Mouse (Mus musculus) intestine, embryonic 15.5 days (tissue): ENCODE measurements around the gene Lrig2. TPM values are rescaled to one million over a fixed set of nuclear protein-coding genes. Genes with fewer than 3 reads are reported as not detected.

Experiments
- ATAC-seq: fragments of 200-750 bp; cut with Nextera tagmentation; 2 replicates; pipeline ENCODE4 v1.8.0; 2017; ENCODE audit warnings: moderate TSS enrichment, moderate library complexity
- H3K27ac ChIP-seq: fragments of 300-500 bp; sonication (generic); 2 replicates; pipeline ENCODE4 v1.5.1; 2015; ENCODE audit warnings: mild to moderate bottlenecking, inconsistent platforms
- H3K27me3 ChIP-seq: fragments of 300-500 bp; sonication (generic); replicated peaks from 2 replicates; pipeline ENCODE4 v1.6.1; 2015; ENCODE audit warnings: inconsistent platforms
- H3K36me3 ChIP-seq: fragments of 300-500 bp; sonication (generic); 2 replicates; pipeline ENCODE4 v1.6.1; 2015; ENCODE audit warnings: inconsistent platforms
- H3K4me1 ChIP-seq: fragments of 300-500 bp; sonication (generic); replicated peaks from 2 replicates; pipeline ENCODE4 v1.6.1; 2015; ENCODE audit warnings: inconsistent platforms
- H3K4me2 ChIP-seq: fragments of 300-500 bp; sonication (generic); replicated peaks from 2 replicates; pipeline ENCODE4 v1.6.1; 2015; ENCODE audit warnings: mild to moderate bottlenecking, inconsistent platforms
- H3K4me3 ChIP-seq: fragments of 300-500 bp; sonication (generic); replicated peaks from 2 replicates; pipeline ENCODE4 v1.5.1; 2015; ENCODE audit warnings: inconsistent platforms
- H3K9ac ChIP-seq: fragments of 300-500 bp; sonication (generic); 2 replicates; pipeline ENCODE4 v1.6.1; 2015; ENCODE audit warnings: inconsistent platforms
- H3K9me3 ChIP-seq: fragments of 300-500 bp; sonication (generic); 2 replicates; pipeline ENCODE4 v1.6.1; 2016; ENCODE audit warnings: inconsistent platforms
- WGBS: fragments of 180-500 bp; shearing (Covaris S2); methylation state at CpG from one replicate; pipeline ENCODE4 v1.1.7; 2015; 5-methylcytosine and 5-hydroxymethylcytosine counted together
- polyA plus RNA-seq: library from polyadenylated mRNA; unstranded; fragments of >200 nt; fragmentation: Nextera tagmentation; extraction: Ambion mirVana; gene quantifications from 2 replicates; pipeline ENCODE4 v1.2.1, GENCODE M21; 2015

The Lrig2 gene
- polyA plus RNA-seq, 1 experiment from 2014 or later = 13.3 TPM

GRCm38 (mm10) chr3:104383681-104384341 lies 127.9 kb downstream of the Lrig2 start:
- Histone ChIP-seq H3K27me3 (no peaks in the 10 kb centered on the region), H3K4me1 (0 out of 2 replicates have a peak, but pooled peaks cover 3% of the 10 kb centered on the region), H3K9me3 (no peaks in the 10 kb centered on the region), H3K36me3 (no peaks in the 10 kb centered on the region), H3K27ac (no peak overlapping the region), H3K4me2 (no peak overlapping the region), H3K4me3 (no peak overlapping the region), H3K9ac (no peak overlapping the region)
- 56% methylated on average over 9 of the region's 9 CpGs for WGBS
- no peak for ATAC-seq

- Histone ChIP-seq H3K4me1 (0 out of 2 replicates have a peak, but pooled peaks cover 2% of the 10 kb centered on the region), H3K27me3 (no peaks in the 10 kb centered on the region), H3K4me3 (no peak overlapping the region), H3K27ac (no peak overlapping the region), H3K36me3 (no peaks in the 10 kb centered on the region), H3K9ac (no peak overlapping the region), H3K4me2 (no peak overlapping the region), H3K9me3 (no peaks in the 10 kb centered on the region)
- 78% methylated on average over 3 of the region's 3 CpGs for WGBS
- ATAC-seq = no peak
Observed at GRCm38 (mm10) chr3:104378228-104378627, 133.5 kb downstream of the Lrig2 start.

GRCm38 (mm10) chr3:104373907-104374306 lies 137.8 kb downstream of the Lrig2 start:
- Histone ChIP-seq H3K4me2 (no peak overlapping the region), H3K36me3 (no peaks in the 10 kb centered on the region), H3K9ac (no peak overlapping the region), H3K27ac (no peak overlapping the region), H3K4me3 (no peak overlapping the region), H3K27me3 (no peaks in the 10 kb centered on the region), H3K4me1 (0 out of 2 replicates have a peak, but pooled peaks cover 2% of the 10 kb centered on the region), H3K9me3 (no peaks in the 10 kb centered on the region)
- ATAC-seq = no peak
- WGBS = 74% methylated on average over 8 of the region's 8 CpGs

GRCm38 (mm10) chr3:104372374-104372773 lies 139.3 kb downstream of the Lrig2 start:
- no peak overlapping the region for H3K27ac ChIP-seq
- whole genome bisulfite sequencing = 72% methylated on average over 2 of the region's 2 CpGs
- no peaks in the 10 kb centered on the region for H3K36me3 ChIP-seq
- H3K4me2 ChIP-seq = no peak overlapping the region
- ATAC-seq = no peak
- H3K4me3 ChIP-seq = no peak overlapping the region
- no peaks in the 10 kb centered on the region for H3K9me3 ChIP-seq
- H3K9ac ChIP-seq = no peak overlapping the region
- H3K4me1 ChIP-seq = 0 out of 2 replicates have a peak, but pooled peaks cover 2% of the 10 kb centered on the region
- no peaks in the 10 kb centered on the region for H3K27me3 ChIP-seq

GRCm38 (mm10) chr3:104367912-104368311 lies 143.8 kb downstream of the Lrig2 start:
- no peaks in the 10 kb centered on the region for H3K4me1 ChIP-seq
- no peak overlapping the region for H3K9ac ChIP-seq
- no peaks in the 10 kb centered on the region for H3K9me3 ChIP-seq
- no peak overlapping the region for H3K4me2 ChIP-seq
- ATAC-seq = no peak
- H3K36me3 ChIP-seq = no peaks in the 10 kb centered on the region
- H3K4me3 ChIP-seq = no peak overlapping the region
- H3K27ac ChIP-seq = no peak overlapping the region
- WGBS = 77% methylated on average over 2 of the region's 2 CpGs
- H3K27me3 ChIP-seq = no peaks in the 10 kb centered on the region

- no peaks in the 10 kb centered on the region for H3K27me3 ChIP-seq
- WGBS = 68% methylated on average over 8 of the region's 8 CpGs
- no peaks in the 10 kb centered on the region for H3K36me3 ChIP-seq
- no peak overlapping the region for H3K27ac ChIP-seq
- no peak for ATAC-seq
- 0 out of 2 replicates have a peak, but pooled peaks cover 8% of the 10 kb centered on the region for H3K4me1 ChIP-seq
- no peak overlapping the region for H3K4me2 ChIP-seq
- no peak overlapping the region for H3K9ac ChIP-seq
- H3K4me3 ChIP-seq = no peak overlapping the region
- no peaks in the 10 kb centered on the region for H3K9me3 ChIP-seq
Observed at GRCm38 (mm10) chr3:104361814-104362213, 149.9 kb downstream of the Lrig2 start.

GRCm38 (mm10) chr3:104360325-104360724 lies 151.4 kb downstream of the Lrig2 start:
- Histone ChIP-seq H3K27me3 (no peaks in the 10 kb centered on the region), H3K4me1 (0 out of 2 replicates have a peak, but pooled peaks cover 8% of the 10 kb centered on the region), H3K4me2 (no peak overlapping the region), H3K9me3 (no peaks in the 10 kb centered on the region), H3K4me3 (no peak overlapping the region), H3K9ac (no peak overlapping the region), H3K27ac (peak overlapping the region; percentile 82; the same call in 1 of the 2 replicates), H3K36me3 (no peaks in the 10 kb centered on the region)
- no peak for ATAC-seq
- WGBS = 40% methylated on average over 5 of the region's 5 CpGs

- Histone ChIP-seq H3K9ac (no peak overlapping the region), H3K9me3 (no peaks in the 10 kb centered on the region), H3K4me2 (no peak overlapping the region), H3K4me3 (no peak overlapping the region), H3K27me3 (no peaks in the 10 kb centered on the region), H3K36me3 (no peaks in the 10 kb centered on the region), H3K27ac (peak overlapping the region; percentile 82), H3K4me1 (0 out of 2 replicates have a peak, but pooled peaks cover 8% of the 10 kb centered on the region)
- WGBS = 34% methylated on average over 8 of the region's 8 CpGs
- ATAC-seq = peak; percentile 96
Observed at GRCm38 (mm10) chr3:104359225-104360135, 152.2 kb downstream of the Lrig2 start.

GRCm38 (mm10) chr3:104358747-104359146 lies 153.0 kb downstream of the Lrig2 start:
- no peak overlapping the region for H3K9ac ChIP-seq
- WGBS = 56% methylated on average over 5 of the region's 5 CpGs
- 0 out of 2 replicates have a peak, but pooled peaks cover 8% of the 10 kb centered on the region for H3K4me1 ChIP-seq
- no peaks in the 10 kb centered on the region for H3K36me3 ChIP-seq
- peak; percentile 42 for ATAC-seq
- no peaks in the 10 kb centered on the region for H3K27me3 ChIP-seq
- no peaks in the 10 kb centered on the region for H3K9me3 ChIP-seq
- H3K27ac ChIP-seq = peak overlapping the region; percentile 82
- no peak overlapping the region for H3K4me2 ChIP-seq
- H3K4me3 ChIP-seq = no peak overlapping the region

- ATAC-seq = no peak
Observed at GRCm38 (mm10) chr3:104356106-104356505, 155.6 kb downstream of the Lrig2 start.

GRCm38 (mm10) chr3:104353884-104354283 lies 157.8 kb downstream of the Lrig2 start:
- no peak overlapping the region for H3K9ac ChIP-seq
- 41% methylated on average over 3 of the region's 3 CpGs for WGBS
- H3K4me2 ChIP-seq = no peak overlapping the region
- no peaks in the 10 kb centered on the region for H3K9me3 ChIP-seq
- peaks cover 12% of the 10 kb centered on the region; the same call in 1 of the 2 replicates for H3K4me1 ChIP-seq
- no peak for ATAC-seq
- no peaks in the 10 kb centered on the region for H3K36me3 ChIP-seq
- H3K27me3 ChIP-seq = no peaks in the 10 kb centered on the region
- no peak overlapping the region for H3K27ac ChIP-seq
- no peak overlapping the region for H3K4me3 ChIP-seq

More at GRCm38 (mm10) chr3:104356106-104356505, 155.6 kb downstream of the Lrig2 start:
- Histone ChIP-seq H3K4me3 (no peak overlapping the region), H3K4me2 (no peak overlapping the region), H3K36me3 (no peaks in the 10 kb centered on the region), H3K9ac (no peak overlapping the region), H3K27me3 (no peaks in the 10 kb centered on the region), H3K4me1 (0 out of 2 replicates have a peak, but pooled peaks cover 11% of the 10 kb centered on the region), H3K9me3 (no peaks in the 10 kb centered on the region), H3K27ac (no peak overlapping the region)
- WGBS = 94% methylated on average over 5 of the region's 5 CpGs

- 41% methylated on average over 7 of the region's 7 CpGs for WGBS
- Histone ChIP-seq H3K4me1 (peaks cover 7% of the 10 kb centered on the region; the same call in 1 of the 2 replicates), H3K9ac (no peak overlapping the region), H3K36me3 (no peaks in the 10 kb centered on the region), H3K4me2 (no peak overlapping the region), H3K4me3 (no peak overlapping the region), H3K27ac (no peak overlapping the region), H3K9me3 (no peaks in the 10 kb centered on the region), H3K27me3 (no peaks in the 10 kb centered on the region)
- peak; percentile 65 for ATAC-seq
Observed at GRCm38 (mm10) chr3:104352358-104353060, 159.2 kb downstream of the Lrig2 start.
